Mouse (Mus musculus): ENCODE results near the gene Abca6.

The Abca6 gene

GRCm38 (mm10) chr11:110195310-110195709 is 56.3 kb downstream of the Abca6 start:
- no peak for DNase-seq

GRCm38 (mm10) chr11:110171212-110171611 is 80.4 kb downstream of the Abca6 start:
- peak in 1 of 2 experiments; percentile 4 for DNase-seq

- DNase-seq: no peak
Observed at GRCm38 (mm10) chr11:110167459-110168251, 83.9 kb downstream of the Abca6 start, which contains the start of gene Abca9. Gene Abca9, minus strand, starts transcription at chr11:110168196.

GRCm38 (mm10) chr11:110165822-110166221 is 85.8 kb downstream of the Abca6 start:
- no peak for DNase-seq

GRCm38 (mm10) chr11:110165409-110165808 is 86.2 kb downstream of the Abca6 start:
- DNase-seq: no peak

GRCm38 (mm10) chr11:110157059-110157458 is 94.5 kb downstream of the Abca6 start:
- DNase-seq: no peak

GRCm38 (mm10) chr11:110155985-110156384 is 95.6 kb downstream of the Abca6 start:
- no peak for DNase-seq

GRCm38 (mm10) chr11:110147640-110148039 is 103.9 kb downstream of the Abca6 start:
- DNase-seq: no peak

- no peak for DNase-seq
Observed at GRCm38 (mm10) chr11:110145421-110145820, 106.2 kb downstream of the Abca6 start.

- DNase-seq: no peak
Observed at GRCm38 (mm10) chr11:110130760-110131159, 120.8 kb downstream of the Abca6 start.
